Mouse (Mus musculus): Measurements from ENCODE around the gene Ints2.

- TF ChIP-seq CTCF (IDR thresholded peaks at IDR 0.05; ENCODE audit: low read depth) (peak; percentile 45), EP300 (IDR thresholded peaks at IDR 0.05; ENCODE audit: low read depth) (peak; percentile 69)
Observed at GRCm38 (mm10) chr11:86201037-86201786, 56.2 kb downstream of the Ints2 start, which contains the start of gene Brip1.
